Mouse (Mus musculus): ENCODE measurements around the gene Dyrk1a. TPM values are rescaled to one million over a fixed set of nuclear protein-coding genes. Genes with fewer than 3 reads are reported as not detected.

Dyrk1a gene
- total and polyA plus RNA-seq, 3 experiments = 28.2 to 80.5 (median 74.0) TPM

DNA sequence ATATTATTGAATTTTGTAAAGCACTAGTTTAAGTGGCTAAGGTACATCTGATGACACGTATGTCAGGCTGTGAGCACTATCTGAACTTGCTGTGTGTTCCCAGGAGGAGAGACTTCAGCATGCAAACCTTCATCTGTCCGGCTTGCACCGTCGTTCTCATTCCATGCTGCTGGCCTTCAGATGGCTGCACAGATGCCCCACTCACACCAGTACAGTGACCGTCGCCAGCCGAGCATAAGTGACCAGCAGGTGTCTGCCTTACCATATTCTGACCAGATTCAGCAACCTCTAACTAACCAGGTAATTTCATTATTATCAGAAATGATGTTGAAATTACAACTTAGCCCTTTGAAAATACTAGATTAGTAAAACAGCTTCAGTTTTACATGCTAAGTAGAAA, 89.6 kb downstream of the Dyrk1a start:
- no peak for DNase-seq
- H3K79me2 ChIP-seq (replicated peaks; ENCODE audit: control insufficient read depth, insufficient read depth, low read length) = peaks cover 10% of the 10 kb centered on the region
- 80% methylated on average over 7 of the region's 7 CpGs for WGBS
- no peak for TF ChIP-seq CTCF (IDR thresholded peaks at IDR 0.05)
- no peak for TF ChIP-seq POLR2A (IDR thresholded peaks at IDR 0.05; ENCODE audit: insufficient read depth, low read depth, low read length)
- TF ChIP-seq EP300 (IDR thresholded peaks at IDR 0.05; ENCODE audit: insufficient read depth, low read depth, low read length) = no peak
- no peaks in the 10 kb centered on the region for H3K27me3 ChIP-seq (ENCODE audit: control insufficient read depth, insufficient read depth, low read length)
- H3K36me3 ChIP-seq (ENCODE audit: control insufficient read depth, insufficient read depth, low read length) = peaks cover 4% of the 10 kb centered on the region
- no peak overlapping the region for H3K27ac ChIP-seq
- H3K4me1 ChIP-seq (ENCODE audit: control insufficient read depth, insufficient read depth, low read length) = peaks cover 9% of the 10 kb centered on the region
- no peak overlapping the region for H3K9ac ChIP-seq (ENCODE audit: low read depth, low read length)
- intact Hi-C loops (cut with DNase I) = no loop called here
- no peak overlapping the region for H3K4me3 ChIP-seq

DNA sequence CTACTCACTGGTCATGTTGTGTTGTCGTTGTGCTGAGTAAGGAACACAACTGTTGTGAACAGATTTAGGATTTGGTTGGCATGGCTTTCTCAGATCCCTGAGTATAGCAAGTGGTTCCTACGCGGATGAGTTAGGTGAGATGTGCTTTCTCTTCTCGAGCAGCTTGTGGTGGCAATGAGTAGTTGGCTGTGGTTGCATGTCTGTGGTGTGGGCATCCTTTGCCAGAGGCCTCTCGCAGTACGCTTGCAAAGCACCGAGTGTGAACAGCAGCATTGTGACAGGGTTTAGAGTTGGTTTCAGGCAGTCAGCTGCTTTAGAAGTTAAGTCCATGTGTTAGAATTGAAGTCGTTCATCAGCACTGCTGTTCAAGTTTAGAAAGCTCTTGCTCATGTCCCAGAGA, 90.4 kb downstream of the Dyrk1a start:
- Histone ChIP-seq H3K79me2 (replicated peaks; ENCODE audit: control insufficient read depth, insufficient read depth, low read length) (peaks cover 8% of the 10 kb centered on the region), H3K27me3 (ENCODE audit: control insufficient read depth, insufficient read depth, low read length) (no peaks in the 10 kb centered on the region), H3K4me1 (ENCODE audit: control insufficient read depth, insufficient read depth, low read length) (peaks cover 9% of the 10 kb centered on the region), H3K36me3 (ENCODE audit: control insufficient read depth, insufficient read depth, low read length) (peaks cover 4% of the 10 kb centered on the region), H3K4me3 (no peak overlapping the region), H3K9ac (ENCODE audit: low read depth, low read length) (no peak overlapping the region), H3K27ac (no peak overlapping the region)
- intact Hi-C loops (cut with DNase I) = no loop called here
- DNase-seq = no peak
- TF ChIP-seq POLR2A (IDR thresholded peaks at IDR 0.05; ENCODE audit: insufficient read depth, low read depth, low read length) = no peak
- 75% methylated on average over 8 of the region's 8 CpGs for WGBS

DNA sequence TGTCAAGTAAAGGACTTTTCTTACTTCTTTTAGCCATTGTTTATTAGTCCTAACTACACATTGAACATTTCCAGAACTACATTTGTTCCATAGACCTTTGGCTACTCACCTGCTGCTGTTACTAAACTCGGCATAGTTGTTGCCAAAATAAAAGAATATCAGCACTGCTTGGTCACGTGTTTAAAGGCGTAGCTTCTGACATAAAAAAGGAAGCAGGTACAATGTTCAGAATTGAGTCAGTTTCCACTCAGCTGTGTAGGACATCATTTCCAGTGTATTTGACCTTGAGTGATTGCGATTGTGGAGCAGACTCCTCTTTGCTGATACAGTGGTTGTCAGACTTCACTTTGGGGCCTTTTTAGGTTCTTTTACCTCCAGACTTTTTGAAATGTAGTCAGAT, 97.7 kb downstream of the Dyrk1a start:
- WGBS = 49% methylated on average over 4 of the region's 4 CpGs

DNA sequence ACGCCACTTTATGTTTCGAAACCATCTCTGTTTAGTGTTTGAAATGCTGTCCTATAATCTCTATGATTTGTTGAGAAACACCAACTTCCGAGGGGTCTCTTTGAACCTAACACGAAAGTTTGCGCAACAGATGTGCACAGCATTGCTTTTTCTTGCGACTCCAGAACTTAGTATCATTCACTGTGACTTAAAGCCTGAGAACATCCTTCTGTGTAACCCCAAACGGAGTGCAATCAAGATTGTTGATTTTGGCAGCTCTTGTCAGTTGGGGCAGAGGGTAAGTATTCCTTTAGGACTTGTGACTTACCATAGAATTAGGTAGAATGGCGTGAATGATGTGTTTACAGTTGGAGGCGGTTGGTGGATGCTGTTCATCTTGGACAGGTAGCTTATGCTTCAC, 101.5 kb downstream of the Dyrk1a start:
- Histone ChIP-seq H3K27me3 (ENCODE audit: control insufficient read depth, insufficient read depth, low read length) (no peaks in the 10 kb centered on the region), H3K4me3 (no peak overlapping the region), H3K4me1 (ENCODE audit: control insufficient read depth, insufficient read depth, low read length) (peaks cover 2% of the 10 kb centered on the region; the same call in 1 of the 2 replicates), H3K27ac (no peak overlapping the region), H3K9ac (ENCODE audit: low read depth, low read length) (no peak overlapping the region), H3K36me3 (ENCODE audit: control insufficient read depth, insufficient read depth, low read length) (peaks cover 19% of the 10 kb centered on the region), H3K79me2 (replicated peaks; ENCODE audit: control insufficient read depth, insufficient read depth, low read length) (peaks cover 2% of the 10 kb centered on the region; the same call in 1 of the 2 replicates)
- whole genome bisulfite sequencing = 81% methylated on average over 9 of the region's 9 CpGs
- TF ChIP-seq CTCF (IDR thresholded peaks at IDR 0.05) (no peak), POLR2A (IDR thresholded peaks at IDR 0.05; ENCODE audit: insufficient read depth, low read depth, low read length) (no peak), EP300 (IDR thresholded peaks at IDR 0.05; ENCODE audit: insufficient read depth, low read depth, low read length) (no peak)
- no peak for DNase-seq
- intact Hi-C loops (cut with DNase I) = loop anchor here (5.0 kb wide), 1 partner anchor 99 kb away; the partner anchor contains the start of gene Dyrk1a

More for the DNA sequence above, 97.7 kb downstream of the Dyrk1a start:
- H3K36me3 ChIP-seq (ENCODE audit: control insufficient read depth, insufficient read depth, low read length) = peaks cover 19% of the 10 kb centered on the region
- TF ChIP-seq EP300 (IDR thresholded peaks at IDR 0.05; ENCODE audit: insufficient read depth, low read depth, low read length) (no peak), POLR2A (IDR thresholded peaks at IDR 0.05; ENCODE audit: insufficient read depth, low read depth, low read length) (no peak), CTCF (IDR thresholded peaks at IDR 0.05) (no peak)
- no peak for DNase-seq
- H3K4me1 ChIP-seq (ENCODE audit: control insufficient read depth, insufficient read depth, low read length) = peaks cover 2% of the 10 kb centered on the region; the same call in 1 of the 2 replicates
- H3K79me2 ChIP-seq (replicated peaks; ENCODE audit: control insufficient read depth, insufficient read depth, low read length) = peaks cover 3% of the 10 kb centered on the region; the same call in 1 of the 2 replicates
- no peak overlapping the region for H3K9ac ChIP-seq (ENCODE audit: low read depth, low read length)
- intact Hi-C loops (cut with DNase I) = no loop called here
- H3K27ac ChIP-seq = no peak overlapping the region
- no peak overlapping the region for H3K4me3 ChIP-seq
- no peaks in the 10 kb centered on the region for H3K27me3 ChIP-seq (ENCODE audit: control insufficient read depth, insufficient read depth, low read length)

DNA sequence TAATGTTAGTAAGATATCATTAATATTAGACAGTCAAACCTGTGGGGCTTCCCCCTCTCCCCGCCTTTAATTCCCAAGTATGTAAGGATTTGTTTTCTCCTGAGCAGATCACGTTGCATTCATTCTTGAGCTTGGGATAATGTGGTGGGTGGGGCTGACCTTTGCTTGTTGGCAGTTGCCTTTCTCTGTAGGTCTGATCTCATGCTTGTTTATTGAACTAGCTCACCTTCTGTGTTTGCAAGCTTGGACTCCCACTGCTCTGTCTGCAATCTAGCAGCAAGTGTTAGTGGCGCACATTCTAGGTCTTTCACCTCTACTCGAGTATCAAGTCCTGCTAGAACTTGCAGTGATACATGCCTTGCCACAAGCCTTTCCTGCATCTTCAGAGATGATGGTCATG, 111.1 kb downstream of the Dyrk1a start:
- Histone ChIP-seq H3K4me1 (ENCODE audit: control insufficient read depth, insufficient read depth, low read length) (peaks cover 8% of the 10 kb centered on the region; the same call in 1 of the 2 replicates), H3K27ac (no peak overlapping the region), H3K36me3 (ENCODE audit: control insufficient read depth, insufficient read depth, low read length) (peaks cover 7% of the 10 kb centered on the region), H3K9ac (ENCODE audit: low read depth, low read length) (no peak overlapping the region), H3K27me3 (ENCODE audit: control insufficient read depth, insufficient read depth, low read length) (no peaks in the 10 kb centered on the region), H3K79me2 (replicated peaks; ENCODE audit: control insufficient read depth, insufficient read depth, low read length) (peaks cover 3% of the 10 kb centered on the region; the same call in 1 of the 2 replicates), H3K4me3 (no peak overlapping the region)
- WGBS = 63% methylated on average over 4 of the region's 4 CpGs
- intact Hi-C loops (cut with DNase I) = no loop called here
- DNase-seq = peak in 1 of 2 experiments; percentile 6
- no peak for TF ChIP-seq EP300 (IDR thresholded peaks at IDR 0.05; ENCODE audit: insufficient read depth, low read depth, low read length)
- no peak for TF ChIP-seq CTCF (IDR thresholded peaks at IDR 0.05)
- no peak for TF ChIP-seq POLR2A (IDR thresholded peaks at IDR 0.05; ENCODE audit: insufficient read depth, low read depth, low read length)

DNA sequence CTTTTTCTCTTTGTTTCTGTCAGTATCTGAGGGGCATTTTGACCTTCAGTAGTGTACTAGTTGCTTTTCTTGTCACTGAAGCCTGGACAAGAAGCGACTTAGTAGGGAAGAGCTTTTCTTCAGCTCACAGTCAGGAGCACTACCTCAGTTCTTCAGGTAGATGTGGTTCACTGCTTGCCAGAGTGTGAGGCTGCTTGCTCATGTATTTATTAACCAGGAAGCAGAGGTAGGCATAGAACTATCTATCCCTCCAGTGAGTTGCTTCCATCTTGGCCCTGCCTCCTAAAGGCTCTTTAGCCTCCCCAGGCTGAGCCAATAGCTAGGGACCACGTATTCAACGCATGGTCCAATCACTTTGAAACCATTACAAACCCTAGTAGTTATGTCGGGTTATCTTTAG, 112.0 kb downstream of the Dyrk1a start:
- DNase-seq = peak in 1 of 2 experiments; percentile 8
- no peaks in the 10 kb centered on the region for H3K27me3 ChIP-seq (ENCODE audit: control insufficient read depth, insufficient read depth, low read length)
- intact Hi-C loops (cut with DNase I) = no loop called here
- TF ChIP-seq EP300 (IDR thresholded peaks at IDR 0.05; ENCODE audit: insufficient read depth, low read depth, low read length) = no peak
- TF ChIP-seq POLR2A (IDR thresholded peaks at IDR 0.05; ENCODE audit: insufficient read depth, low read depth, low read length) = no peak
- no peak for TF ChIP-seq CTCF (IDR thresholded peaks at IDR 0.05)
- H3K4me1 ChIP-seq (ENCODE audit: control insufficient read depth, insufficient read depth, low read length) = peaks cover 8% of the 10 kb centered on the region; the same call in 1 of the 2 replicates
- 94% methylated on average over 4 of the region's 4 CpGs for WGBS
- H3K27ac ChIP-seq = no peak overlapping the region
- no peak overlapping the region for H3K4me3 ChIP-seq
- no peak overlapping the region for H3K9ac ChIP-seq (ENCODE audit: low read depth, low read length)
- H3K79me2 ChIP-seq (replicated peaks; ENCODE audit: control insufficient read depth, insufficient read depth, low read length) = peaks cover 3% of the 10 kb centered on the region; the same call in 1 of the 2 replicates
- peaks cover 7% of the 10 kb centered on the region for H3K36me3 ChIP-seq (ENCODE audit: control insufficient read depth, insufficient read depth, low read length)

Measured in heart, adult 2 months (tissue).